Mouse (Mus musculus): ENCODE data around the gene Kcnh3. TPM values are rescaled to one million over a fixed set of nuclear protein-coding genes. Genes with fewer than 3 reads are reported as not detected.

The Kcnh3 gene
- 1.3 TPM in 2 replicates for polyA plus RNA-seq (2015; fragmentation: Nextera tagmentation; extraction: Ambion mirVana)

DNA sequence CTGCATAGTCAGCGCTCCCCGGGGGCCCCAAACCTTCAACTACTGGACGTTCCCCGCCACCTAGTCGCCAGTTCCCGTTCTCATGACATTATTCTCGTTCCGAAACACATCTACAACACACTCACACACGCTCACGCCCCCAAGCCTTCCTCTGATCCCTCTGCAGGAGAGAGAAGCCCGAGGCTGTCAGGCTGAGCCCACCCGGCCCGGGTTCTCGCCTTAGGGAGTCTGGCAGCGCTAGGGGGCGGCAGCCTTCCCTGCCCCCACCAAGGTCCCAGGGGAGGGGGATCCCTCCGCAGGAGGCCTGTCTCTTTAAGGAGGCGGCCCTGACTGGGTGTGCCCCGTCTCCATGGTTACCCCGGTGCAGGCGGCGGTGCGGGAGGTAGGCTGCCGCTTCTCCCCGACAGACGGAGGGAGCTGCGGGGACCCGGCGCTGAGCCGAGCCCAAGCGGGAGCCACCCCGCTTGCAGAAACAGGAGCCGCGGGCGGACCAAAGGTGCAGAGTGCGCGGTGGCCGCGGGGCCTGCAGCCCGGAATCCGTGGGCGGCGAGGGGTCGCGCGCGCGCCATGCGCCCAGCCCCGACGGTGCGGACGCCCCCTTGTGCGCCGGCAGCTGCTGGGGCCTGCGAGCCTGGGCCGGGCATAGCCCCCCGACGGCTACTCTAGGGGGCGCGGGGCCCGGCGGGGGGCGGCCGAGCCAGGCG, at the start of gene Kcnh3:
Gene Kcnh3, plus strand, starts transcription at position 654 of the 704 bp plus-strand sequence.
- Histone ChIP-seq H3K27ac (ENCODE audit: low read length) (no peak within 1 kb of the TSS), H3K4me3 (ENCODE audit: low read length) (peak within 1 kb of the TSS; percentile 53), H3K27me3 (ENCODE audit: control insufficient read depth, insufficient read depth, low read length) (peaks cover 84% of the 10 kb centered on the region), H3K4me1 (ENCODE audit: control insufficient read depth, insufficient read depth, low read length) (peaks cover 17% of the 10 kb centered on the region), H3K4me2 (ENCODE audit: low read depth, low read length) (peak within 1 kb of the TSS; percentile 73), H3K9me3 (replicated peaks; ENCODE audit: control insufficient read depth, low read length) (no peaks in the 10 kb centered on the region), H3K36me3 (ENCODE audit: control insufficient read depth, insufficient read depth) (no peaks in the 10 kb centered on the region), H3K9ac (ENCODE audit: low read length) (peak within 1 kb of the TSS; percentile 44)
- WGBS, result under 1% methylated on average over 62 of the region's 66 CpGs
- no peak; the same call in 1 of the 2 replicates for ATAC-seq (replicated peaks; ENCODE audit: extremely low read depth, insufficient read depth, low FRiP score)

DNA sequence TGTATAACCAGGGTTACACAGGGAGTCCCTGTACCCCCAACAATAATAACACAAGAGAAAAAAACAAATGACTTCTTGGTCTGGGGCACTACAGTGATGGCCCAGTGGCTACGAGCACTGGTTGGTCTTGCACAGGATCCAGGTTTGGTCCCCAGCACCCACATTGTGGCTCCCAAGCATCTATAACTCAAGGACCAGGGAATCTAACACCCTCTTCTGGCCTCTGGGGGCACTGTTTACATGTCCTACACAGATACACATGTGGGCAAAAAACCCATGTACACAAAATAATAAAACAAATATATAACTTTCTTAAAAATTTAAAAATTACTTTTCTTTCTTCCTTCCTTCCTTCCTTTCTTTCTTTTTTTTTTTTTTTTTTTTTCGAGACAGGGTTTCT, 45.0 kb upstream of the Kcnh3 start:
- no peak for ATAC-seq (replicated peaks; ENCODE audit: extremely low read depth, insufficient read depth, low FRiP score)
- 100% methylated on average over 1 of the region's 2 CpGs for WGBS

DNA sequence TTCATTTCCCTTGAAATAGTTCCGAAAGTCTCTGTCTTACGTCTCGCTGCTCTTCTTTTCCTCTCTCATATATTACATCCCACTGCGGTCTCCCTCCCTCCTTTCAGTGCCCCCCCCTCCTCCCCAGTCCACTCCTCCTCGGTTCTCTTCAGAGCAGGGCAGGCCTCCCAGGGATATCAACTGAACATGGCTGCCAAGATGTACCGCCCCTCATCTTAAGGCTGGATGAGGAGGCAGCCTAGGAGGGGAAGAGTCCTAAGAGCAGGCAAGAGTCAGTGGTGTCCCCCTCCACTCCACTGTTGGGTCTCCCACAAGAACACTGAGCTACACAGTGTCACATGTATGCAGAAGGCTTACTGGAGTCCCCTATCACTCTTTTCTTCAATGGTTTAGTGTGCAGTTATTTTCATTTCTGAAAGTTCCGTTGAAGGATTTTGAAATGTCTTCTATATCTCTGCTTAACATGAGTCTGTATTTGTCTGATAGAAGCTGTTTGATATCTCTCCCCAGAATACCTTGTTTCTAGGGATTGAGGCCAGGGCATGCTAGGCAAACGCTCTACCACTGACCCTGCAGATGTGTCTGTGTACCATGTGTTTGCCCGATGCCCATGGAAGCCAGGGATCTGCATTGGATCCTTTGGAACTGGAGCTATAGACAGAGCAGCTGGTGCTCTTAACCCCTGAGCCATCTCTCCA, 40.3 kb upstream of the Kcnh3 start:
- Histone ChIP-seq H3K4me3 (ENCODE audit: low read length) (no peak overlapping the region), H3K4me2 (ENCODE audit: low read depth, low read length) (no peak overlapping the region), H3K27ac (ENCODE audit: low read length) (no peak overlapping the region), H3K9me3 (replicated peaks; ENCODE audit: control insufficient read depth, low read length) (no peaks in the 10 kb centered on the region), H3K9ac (ENCODE audit: low read length) (no peak overlapping the region), H3K4me1 (ENCODE audit: control insufficient read depth, insufficient read depth, low read length) (no peaks in the 10 kb centered on the region), H3K36me3 (ENCODE audit: control insufficient read depth, insufficient read depth) (peaks cover 53% of the 10 kb centered on the region), H3K27me3 (ENCODE audit: control insufficient read depth, insufficient read depth, low read length) (no peaks in the 10 kb centered on the region)
- ATAC-seq (replicated peaks; ENCODE audit: extremely low read depth, insufficient read depth, low FRiP score), result no peak
- 87% methylated on average over 9 of the region's 9 CpGs for WGBS

More for the DNA sequence above, 45.0 kb upstream of the Kcnh3 start:
- Histone ChIP-seq H3K36me3 (ENCODE audit: control insufficient read depth, insufficient read depth) (peaks cover 47% of the 10 kb centered on the region), H3K4me2 (ENCODE audit: low read depth, low read length) (no peak overlapping the region), H3K9ac (ENCODE audit: low read length) (no peak overlapping the region), H3K27me3 (ENCODE audit: control insufficient read depth, insufficient read depth, low read length) (no peaks in the 10 kb centered on the region), H3K27ac (ENCODE audit: low read length) (no peak overlapping the region), H3K4me1 (ENCODE audit: control insufficient read depth, insufficient read depth, low read length) (no peaks in the 10 kb centered on the region), H3K4me3 (ENCODE audit: low read length) (no peak overlapping the region), H3K9me3 (replicated peaks; ENCODE audit: control insufficient read depth, low read length) (no peaks in the 10 kb centered on the region)

DNA sequence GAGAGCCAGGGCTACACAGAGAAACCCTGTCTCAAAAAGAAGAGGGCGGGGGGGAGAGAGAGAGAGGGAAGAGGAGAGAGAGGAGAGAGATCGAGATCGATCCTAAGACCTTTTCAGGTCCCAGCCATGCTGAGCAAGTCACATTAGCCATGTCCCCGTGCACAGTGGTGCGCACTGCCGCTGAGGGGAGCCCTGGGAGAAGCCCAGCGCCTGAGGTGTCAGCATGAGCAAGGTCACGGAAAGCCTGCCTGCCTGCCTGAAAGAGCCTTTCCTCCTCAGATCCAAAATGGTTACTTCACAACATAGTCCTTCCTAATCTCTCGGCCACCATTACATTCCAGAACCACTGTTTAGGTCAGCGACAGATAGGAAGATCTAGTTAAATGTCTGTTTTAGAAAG, 30.3 kb upstream of the Kcnh3 start:
- Histone ChIP-seq H3K9me3 (replicated peaks; ENCODE audit: control insufficient read depth, low read length) (no peaks in the 10 kb centered on the region), H3K4me1 (ENCODE audit: control insufficient read depth, insufficient read depth, low read length) (no peaks in the 10 kb centered on the region), H3K27me3 (ENCODE audit: control insufficient read depth, insufficient read depth, low read length) (no peaks in the 10 kb centered on the region), H3K9ac (ENCODE audit: low read length) (no peak overlapping the region), H3K4me3 (ENCODE audit: low read length) (no peak overlapping the region), H3K4me2 (ENCODE audit: low read depth, low read length) (no peak overlapping the region), H3K27ac (ENCODE audit: low read length) (no peak overlapping the region), H3K36me3 (ENCODE audit: control insufficient read depth, insufficient read depth) (peaks cover 22% of the 10 kb centered on the region)
- 80% methylated on average over 10 of the region's 10 CpGs for WGBS
- ATAC-seq (replicated peaks; ENCODE audit: extremely low read depth, insufficient read depth, low FRiP score), result no peak

DNA sequence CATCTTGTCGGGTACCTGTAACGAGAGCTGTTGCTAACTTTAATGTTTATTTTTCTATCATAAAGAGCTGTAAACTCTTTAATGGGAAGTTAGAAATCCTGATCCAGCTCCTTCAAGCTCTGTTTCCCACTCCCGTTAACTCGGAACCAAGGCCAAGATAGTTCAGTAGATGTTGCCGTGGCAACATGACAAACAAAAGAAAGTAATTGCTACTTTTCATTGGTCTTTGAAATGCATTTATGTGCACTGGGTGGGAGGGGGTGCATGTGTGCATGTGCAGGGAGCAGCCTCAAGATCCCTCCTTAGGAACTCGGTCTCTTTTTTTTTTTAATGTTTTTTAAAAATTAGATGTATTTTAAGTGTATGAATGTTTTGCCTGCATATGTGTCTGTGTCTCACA, 29.6 kb upstream of the Kcnh3 start:
- no peak overlapping the region for H3K4me2 ChIP-seq (ENCODE audit: low read depth, low read length)

DNA sequence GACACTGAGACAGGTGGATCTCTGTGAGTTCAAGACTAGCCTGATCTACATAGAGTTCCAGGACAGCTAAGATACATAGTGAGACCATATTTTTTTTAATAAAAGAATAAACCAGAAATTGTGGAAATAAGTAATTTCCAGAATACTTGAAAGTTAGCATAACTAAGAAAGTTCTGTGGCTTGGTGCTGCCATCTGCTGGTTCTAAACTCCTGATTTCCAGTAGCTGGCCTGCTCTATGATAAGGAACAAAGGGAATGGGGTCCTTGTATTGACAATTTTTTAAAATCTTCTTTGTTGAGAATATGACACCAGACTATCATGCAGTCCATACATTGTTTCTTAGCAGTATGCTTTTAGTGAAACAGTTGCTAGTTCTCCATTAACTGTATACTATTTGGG, 25.9 kb upstream of the Kcnh3 start:
- no peak for ATAC-seq (replicated peaks; ENCODE audit: extremely low read depth, insufficient read depth, low FRiP score)
- peaks cover 15% of the 10 kb centered on the region for H3K36me3 ChIP-seq (ENCODE audit: control insufficient read depth, insufficient read depth)
- H3K4me2 ChIP-seq (ENCODE audit: low read depth, low read length), result no peak overlapping the region
- no peak overlapping the region for H3K9ac ChIP-seq (ENCODE audit: low read length)
- no peaks in the 10 kb centered on the region for H3K4me1 ChIP-seq (ENCODE audit: control insufficient read depth, insufficient read depth, low read length)
- no peaks in the 10 kb centered on the region for H3K9me3 ChIP-seq (replicated peaks; ENCODE audit: control insufficient read depth, low read length)
- H3K4me3 ChIP-seq (ENCODE audit: low read length), result no peak overlapping the region
- H3K27me3 ChIP-seq (ENCODE audit: control insufficient read depth, insufficient read depth, low read length), result no peaks in the 10 kb centered on the region
- H3K27ac ChIP-seq (ENCODE audit: low read length), result no peak overlapping the region

More for the DNA sequence above, 29.6 kb upstream of the Kcnh3 start:
- H3K27ac ChIP-seq (ENCODE audit: low read length), result no peak overlapping the region
- WGBS, result 82% methylated on average over 6 of the region's 6 CpGs
- no peak overlapping the region for H3K9ac ChIP-seq (ENCODE audit: low read length)
- H3K9me3 ChIP-seq (replicated peaks; ENCODE audit: control insufficient read depth, low read length), result no peaks in the 10 kb centered on the region
- H3K36me3 ChIP-seq (ENCODE audit: control insufficient read depth, insufficient read depth), result peaks cover 28% of the 10 kb centered on the region
- ATAC-seq (replicated peaks; ENCODE audit: extremely low read depth, insufficient read depth, low FRiP score), result no peak
- no peak overlapping the region for H3K4me3 ChIP-seq (ENCODE audit: low read length)
- no peaks in the 10 kb centered on the region for H3K27me3 ChIP-seq (ENCODE audit: control insufficient read depth, insufficient read depth, low read length)
- no peaks in the 10 kb centered on the region for H3K4me1 ChIP-seq (ENCODE audit: control insufficient read depth, insufficient read depth, low read length)

DNA sequence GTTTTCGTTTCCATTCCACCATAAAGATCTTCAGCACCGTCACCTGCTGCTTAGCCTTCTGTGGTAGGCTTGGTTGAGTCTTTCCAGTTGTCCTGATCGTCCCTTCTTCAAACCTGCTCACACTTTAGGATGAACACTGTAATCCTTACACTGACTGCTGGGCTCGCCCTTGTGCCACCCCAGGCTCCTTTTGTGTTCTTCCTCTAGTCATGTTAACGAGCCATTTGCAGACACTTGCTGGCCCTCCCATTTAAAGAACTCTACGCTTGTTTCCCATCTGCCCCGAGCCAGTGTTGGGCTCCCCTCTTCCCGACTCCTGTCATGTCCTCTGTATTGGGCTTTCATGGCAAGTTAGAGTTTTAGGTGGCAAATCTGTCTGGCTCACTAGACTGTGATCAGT, 18.7 kb upstream of the Kcnh3 start:
- WGBS, result 81% methylated on average over 8 of the region's 8 CpGs
- Histone ChIP-seq H3K27me3 (ENCODE audit: control insufficient read depth, insufficient read depth, low read length) (no peaks in the 10 kb centered on the region), H3K9ac (ENCODE audit: low read length) (no peak overlapping the region), H3K36me3 (ENCODE audit: control insufficient read depth, insufficient read depth) (peaks cover 37% of the 10 kb centered on the region), H3K9me3 (replicated peaks; ENCODE audit: control insufficient read depth, low read length) (no peaks in the 10 kb centered on the region), H3K4me2 (ENCODE audit: low read depth, low read length) (no peak overlapping the region), H3K4me1 (ENCODE audit: control insufficient read depth, insufficient read depth, low read length) (peaks cover 8% of the 10 kb centered on the region; the same call in 1 of the 2 replicates), H3K27ac (ENCODE audit: low read length) (no peak overlapping the region), H3K4me3 (ENCODE audit: low read length) (no peak overlapping the region)
- ATAC-seq (replicated peaks; ENCODE audit: extremely low read depth, insufficient read depth, low FRiP score), result no peak

DNA sequence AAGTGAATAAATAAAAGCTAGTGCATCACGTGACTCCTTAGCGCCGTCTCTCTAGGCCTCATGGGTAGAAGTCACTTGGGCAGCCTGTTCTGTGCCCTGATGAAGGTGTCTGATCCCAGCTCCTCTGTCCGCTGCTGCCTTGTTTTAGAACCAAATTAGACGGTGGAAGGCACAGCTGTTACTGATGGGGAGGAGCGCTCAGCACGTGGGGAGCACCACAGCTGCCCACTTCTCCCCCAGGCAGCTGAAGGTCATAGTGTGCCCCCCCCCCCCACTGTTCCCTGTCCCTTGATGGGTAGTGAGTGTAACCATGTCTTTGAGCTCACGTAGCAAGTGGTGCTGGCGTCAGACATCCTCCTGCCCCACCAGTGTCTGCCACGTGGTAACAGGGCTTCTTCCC, 11.5 kb upstream of the Kcnh3 start:
- WGBS, result 87% methylated on average over 10 of the region's 10 CpGs
- no peak for ATAC-seq (replicated peaks; ENCODE audit: extremely low read depth, insufficient read depth, low FRiP score)

DNA sequence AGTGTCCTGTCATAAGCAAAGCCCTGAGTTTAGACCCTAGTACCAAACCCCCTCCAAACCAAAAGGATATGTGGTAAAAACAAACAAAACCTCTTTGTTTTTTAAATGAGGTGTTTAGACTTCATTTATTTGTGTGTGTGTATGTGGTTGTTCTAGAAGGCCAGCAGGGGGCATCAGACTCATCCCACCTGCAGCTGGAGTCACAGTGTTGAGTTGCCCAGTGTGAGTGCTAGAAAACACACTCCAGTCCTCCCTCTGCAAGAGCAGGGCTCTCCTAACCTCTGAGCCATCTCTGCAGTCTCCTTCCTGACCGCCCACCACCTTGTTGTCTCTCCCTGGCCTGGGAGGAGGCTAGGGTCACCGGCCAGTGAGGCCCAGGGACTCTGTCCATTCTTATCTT, 9.7 kb upstream of the Kcnh3 start:
- Histone ChIP-seq H3K9me3 (replicated peaks; ENCODE audit: control insufficient read depth, low read length) (no peaks in the 10 kb centered on the region), H3K4me3 (ENCODE audit: low read length) (no peak overlapping the region), H3K9ac (ENCODE audit: low read length) (no peak overlapping the region), H3K27ac (ENCODE audit: low read length) (no peak overlapping the region), H3K27me3 (ENCODE audit: control insufficient read depth, insufficient read depth, low read length) (peaks cover 6% of the 10 kb centered on the region), H3K4me2 (ENCODE audit: low read depth, low read length) (no peak overlapping the region), H3K4me1 (ENCODE audit: control insufficient read depth, insufficient read depth, low read length) (no peaks in the 10 kb centered on the region), H3K36me3 (ENCODE audit: control insufficient read depth, insufficient read depth) (peaks cover 24% of the 10 kb centered on the region)
- no peak for ATAC-seq (replicated peaks; ENCODE audit: extremely low read depth, insufficient read depth, low FRiP score)
- 77% methylated on average over 2 of the region's 2 CpGs for WGBS

More for the DNA sequence above, 11.5 kb upstream of the Kcnh3 start:
- Histone ChIP-seq H3K9me3 (replicated peaks; ENCODE audit: control insufficient read depth, low read length) (no peaks in the 10 kb centered on the region), H3K4me3 (ENCODE audit: low read length) (no peak overlapping the region), H3K4me1 (ENCODE audit: control insufficient read depth, insufficient read depth, low read length) (no peaks in the 10 kb centered on the region), H3K9ac (ENCODE audit: low read length) (no peak overlapping the region), H3K27ac (ENCODE audit: low read length) (no peak overlapping the region), H3K36me3 (ENCODE audit: control insufficient read depth, insufficient read depth) (peaks cover 39% of the 10 kb centered on the region), H3K4me2 (ENCODE audit: low read depth, low read length) (no peak overlapping the region), H3K27me3 (ENCODE audit: control insufficient read depth, insufficient read depth, low read length) (no peaks in the 10 kb centered on the region)

All from heart, embryonic 16.5 days (tissue).